Mouse (Mus musculus) stomach, embryonic 15.5 days (tissue): ENCODE data around the gene Tmem115. TPM values are rescaled to one million over a fixed set of nuclear protein-coding genes. Genes with fewer than 3 reads are reported as not detected.
A peak's percentile ranks its signal among the peaks of the same experiment; 100 is the strongest.
"Not testable (repeated sequence)": the region's sequence is repeated elsewhere in the genome, so short reads cannot be mapped to it uniquely, and the experiment has no call there.

Source experiments
- ATAC-seq: fragments of 200-750 bp; cut with Nextera tagmentation; 2 replicates; pipeline ENCODE4 v1.8.0; 2017; ENCODE audit warnings: low read depth, moderate number of reproducible peaks, moderate TSS enrichment; ENCODE audit not compliant: insufficient read depth, low FRiP score
- H3K27ac ChIP-seq: fragments of 300-500 bp; sonication (generic); 2 replicates; pipeline ENCODE4 v1.5.1; 2015; ENCODE audit warnings: mild to moderate bottlenecking, inconsistent platforms
- H3K27me3 ChIP-seq: fragments of 300-500 bp; sonication (generic); replicated peaks from 2 replicates; pipeline ENCODE4 v1.6.1; 2015; ENCODE audit warnings: inconsistent platforms
- H3K36me3 ChIP-seq: fragments of 300-500 bp; sonication (generic); 2 replicates; pipeline ENCODE4 v1.6.1; 2015; ENCODE audit warnings: inconsistent platforms
- H3K4me1 ChIP-seq: fragments of 300-500 bp; sonication (generic); 2 replicates; pipeline ENCODE4 v1.6.1; 2015; ENCODE audit warnings: inconsistent platforms
- H3K4me2 ChIP-seq: fragments of 300-500 bp; sonication (generic); 2 replicates; pipeline ENCODE4 v1.6.1; 2015; ENCODE audit warnings: mild to moderate bottlenecking, inconsistent platforms
- H3K4me3 ChIP-seq: fragments of 300-500 bp; sonication (generic); replicated peaks from 2 replicates; pipeline ENCODE4 v1.5.1; 2015; ENCODE audit warnings: inconsistent platforms
- H3K9ac ChIP-seq: fragments of 300-500 bp; sonication (generic); 2 replicates; pipeline ENCODE4 v1.6.1; 2015; ENCODE audit warnings: inconsistent platforms
- H3K9me3 ChIP-seq: fragments of 300-500 bp; sonication (generic); 2 replicates; pipeline ENCODE4 v1.6.1; 2016; ENCODE audit warnings: inconsistent platforms
- WGBS: fragments of 180-500 bp; shearing (Covaris S2); methylation state at CpG from one replicate; pipeline ENCODE4 v1.1.7; 2015; 5-methylcytosine and 5-hydroxymethylcytosine counted together
- polyA plus RNA-seq: library from polyadenylated mRNA; unstranded; fragments of >200 nt; fragmentation: Nextera tagmentation; extraction: Ambion mirVana; gene quantifications from 2 replicates; pipeline ENCODE4 v1.2.1, GENCODE M21; 2015

The Tmem115 gene
- polyA plus RNA-seq, 1 experiment from 2014 or later = 43.2 TPM

DNA sequence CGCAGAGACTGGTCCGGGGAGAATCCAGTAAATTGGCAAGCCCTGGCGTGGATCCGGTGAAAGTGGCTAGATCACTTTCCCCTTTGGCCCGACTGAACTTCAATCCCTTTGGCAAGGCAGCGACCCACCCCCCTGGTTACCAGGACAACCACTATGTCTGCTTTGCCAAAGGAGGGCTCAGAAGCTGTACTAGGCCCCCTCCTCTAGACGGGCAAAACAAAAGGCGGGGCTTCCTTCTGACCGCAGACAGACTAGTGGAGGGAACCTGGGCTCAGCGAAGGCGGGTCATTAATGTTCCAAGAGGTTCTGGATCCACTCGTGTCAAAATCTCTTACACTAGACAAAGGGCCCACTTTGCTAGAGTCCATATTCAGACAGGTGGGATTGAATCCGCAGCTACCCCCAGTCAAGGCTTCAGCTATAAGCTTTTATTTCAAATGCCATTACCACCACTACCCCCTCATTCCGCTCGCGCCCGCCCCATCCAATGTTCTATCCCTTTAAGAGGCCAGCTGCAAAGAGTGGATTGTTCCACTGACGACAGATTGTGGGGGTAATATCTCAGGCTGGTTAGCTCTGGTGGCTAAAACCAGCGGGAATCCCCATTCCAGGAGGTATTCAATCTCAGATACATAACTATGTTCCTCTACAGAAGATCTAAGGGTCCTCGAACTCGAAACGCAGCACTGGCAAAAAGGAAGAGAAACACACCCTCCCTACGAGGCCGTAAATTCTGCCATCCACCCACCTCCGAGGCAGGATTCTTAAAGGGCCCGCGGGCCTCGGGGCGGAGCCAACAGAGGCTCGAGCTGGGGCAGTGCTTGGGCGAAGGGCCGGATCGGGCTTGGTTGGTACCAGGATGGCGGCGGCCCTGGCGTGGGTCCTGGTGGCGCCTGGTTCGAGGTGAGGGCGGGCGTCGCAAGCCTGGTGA lies 34.9 kb downstream of the Tmem115 start:
- Histone ChIP-seq H3K27ac (peak overlapping the region; percentile 91), H3K4me1 (peaks cover 57% of the 10 kb centered on the region), H3K27me3 (no peaks in the 10 kb centered on the region), H3K9me3 (no peaks in the 10 kb centered on the region), H3K36me3 (peaks cover 25% of the 10 kb centered on the region), H3K4me2 (peak overlapping the region; percentile 74), H3K9ac (peak overlapping the region; percentile 78), H3K4me3 (peak overlapping the region; percentile 85)
- under 1% methylated on average over 41 of the region's 41 CpGs for WGBS
- peak; percentile 79 for ATAC-seq

DNA sequence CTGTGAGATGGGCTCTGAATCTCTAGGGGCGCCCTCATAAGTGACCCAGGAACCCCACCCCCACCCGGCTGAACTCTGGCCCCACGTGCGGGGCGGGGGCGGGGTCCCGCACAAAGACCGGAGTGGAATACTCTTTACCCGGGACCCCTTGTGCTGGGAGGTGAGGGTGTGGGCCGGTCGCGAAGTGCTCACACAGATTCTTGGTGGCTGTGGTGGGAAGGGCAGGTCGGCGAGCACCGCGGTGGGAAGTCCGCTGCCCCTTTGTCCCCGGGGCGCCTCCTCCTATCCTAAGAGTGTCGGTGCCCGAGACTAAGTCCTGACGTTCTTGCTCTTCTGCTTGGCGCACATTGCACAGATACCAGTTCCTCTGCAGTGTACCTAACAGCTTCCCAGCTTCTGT lies 35.5 kb downstream of the Tmem115 start:
- H3K27me3 ChIP-seq = no peaks in the 10 kb centered on the region
- peak; percentile 2; the same call in 1 of the 2 replicates for ATAC-seq
- WGBS = under 1% methylated on average over 23 of the region's 23 CpGs
- peak overlapping the region; percentile 74 for H3K4me2 ChIP-seq
- H3K9ac ChIP-seq = peak overlapping the region; percentile 78
- H3K27ac ChIP-seq = peak overlapping the region; percentile 91
- peak overlapping the region; percentile 85 for H3K4me3 ChIP-seq
- peaks cover 51% of the 10 kb centered on the region for H3K4me1 ChIP-seq
- no peaks in the 10 kb centered on the region for H3K9me3 ChIP-seq
- H3K36me3 ChIP-seq = peaks cover 28% of the 10 kb centered on the region

- Histone ChIP-seq H3K9ac (peak overlapping the region; percentile 78), H3K4me3 (peak overlapping the region; percentile 85), H3K36me3 (peaks cover 26% of the 10 kb centered on the region), H3K9me3 (no peaks in the 10 kb centered on the region), H3K27me3 (no peaks in the 10 kb centered on the region), H3K4me2 (peak overlapping the region; percentile 74), H3K4me1 (peaks cover 49% of the 10 kb centered on the region), H3K27ac (peak overlapping the region; percentile 91)
- ATAC-seq = no peak
- WGBS = 36% methylated on average over 13 of the region's 13 CpGs
Measured at GRCm38 (mm10) chr9:107570016-107570415, 36.3 kb downstream of the Tmem115 start.

DNA sequence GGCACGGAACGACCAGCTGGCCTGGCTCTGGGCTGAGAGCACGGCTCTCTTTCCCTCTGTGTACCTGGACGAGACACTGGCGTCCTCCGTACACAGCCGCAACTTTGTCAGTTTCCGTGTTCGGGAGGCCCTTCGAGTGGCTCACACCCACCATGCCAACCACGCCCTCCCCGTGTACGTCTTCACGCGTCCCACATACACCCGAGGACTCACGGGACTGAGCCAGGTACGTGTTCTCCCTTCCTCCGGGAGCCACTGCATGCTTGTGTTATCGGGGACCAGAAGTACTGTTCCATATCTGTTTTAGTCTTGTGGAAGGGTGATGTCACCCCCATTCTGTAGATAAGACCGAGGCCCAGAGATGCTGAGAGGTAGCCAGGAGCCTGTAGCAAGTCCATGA lies 37.1 kb downstream of the Tmem115 start:
- Histone ChIP-seq H3K9ac (peak overlapping the region; percentile 78; the same call in 1 of the 2 replicates), H3K27me3 (no peaks in the 10 kb centered on the region), H3K36me3 (peaks cover 22% of the 10 kb centered on the region), H3K27ac (peak overlapping the region; percentile 33), H3K4me1 (peaks cover 52% of the 10 kb centered on the region), H3K4me2 (peak overlapping the region; percentile 74), H3K4me3 (peak overlapping the region; percentile 85), H3K9me3 (no peaks in the 10 kb centered on the region)
- WGBS = 69% methylated on average over 21 of the region's 21 CpGs
- ATAC-seq = 0 out of 2 replicates have a peak, but pooled peaks have one; percentile 5

- H3K9ac ChIP-seq = no peak overlapping the region
- H3K27me3 ChIP-seq = no peaks in the 10 kb centered on the region
- H3K4me1 ChIP-seq = peaks cover 54% of the 10 kb centered on the region
- H3K4me2 ChIP-seq = peak overlapping the region; percentile 74
- no peak for ATAC-seq
- H3K9me3 ChIP-seq = no peaks in the 10 kb centered on the region
- peak overlapping the region; percentile 33 for H3K27ac ChIP-seq
- H3K36me3 ChIP-seq = peaks cover 22% of the 10 kb centered on the region
- WGBS = 85% methylated on average over 22 of the region's 22 CpGs
- peak overlapping the region; percentile 85; the same call in 1 of the 2 replicates for H3K4me3 ChIP-seq
Measured at GRCm38 (mm10) chr9:107571534-107572326, 38.0 kb downstream of the Tmem115 start.

DNA sequence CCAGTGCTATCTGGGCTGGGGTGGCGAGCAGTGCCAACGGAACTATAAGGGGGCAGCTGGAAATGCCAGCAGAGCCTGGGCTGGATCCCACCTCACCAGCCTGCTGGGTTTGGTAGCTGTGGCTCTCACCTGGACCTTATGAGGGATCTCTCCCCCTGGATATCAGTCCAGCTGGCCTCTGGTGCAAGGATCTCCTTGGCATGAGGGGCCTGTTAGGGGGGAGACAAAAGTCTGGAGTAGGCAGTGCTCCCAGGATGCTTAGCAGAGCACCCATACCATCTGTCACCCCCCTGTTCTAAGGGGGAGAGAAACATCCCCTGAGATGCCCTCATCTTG lies 38.5 kb downstream of the Tmem115 start:
- no peak for ATAC-seq
- H3K4me1 ChIP-seq = peaks cover 54% of the 10 kb centered on the region
- no peaks in the 10 kb centered on the region for H3K9me3 ChIP-seq
- H3K4me3 ChIP-seq = no peak overlapping the region
- H3K27me3 ChIP-seq = no peaks in the 10 kb centered on the region
- no peak overlapping the region for H3K27ac ChIP-seq
- 92% methylated on average over 2 of the region's 2 CpGs for WGBS
- H3K9ac ChIP-seq = no peak overlapping the region
- no peak overlapping the region for H3K4me2 ChIP-seq
- peaks cover 22% of the 10 kb centered on the region for H3K36me3 ChIP-seq

DNA sequence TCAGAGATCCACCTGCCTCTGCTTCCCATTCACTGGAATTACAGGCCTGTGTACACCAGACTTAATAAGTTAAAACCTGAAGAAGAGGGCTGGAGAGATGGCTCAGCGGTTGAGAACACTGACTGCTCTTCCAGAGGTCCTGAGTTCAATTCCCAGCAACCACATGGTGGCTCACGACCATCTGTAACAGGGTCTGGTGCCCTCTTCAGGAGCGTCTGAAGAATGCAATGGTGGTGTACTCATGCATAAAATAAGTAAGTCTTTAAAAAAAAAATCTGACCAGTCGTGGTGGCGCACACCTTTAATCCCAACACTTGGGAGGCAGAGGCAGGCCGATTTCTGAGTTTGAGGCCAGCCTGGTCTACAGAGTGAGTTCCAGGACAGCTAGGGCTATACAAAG lies 40.0 kb downstream of the Tmem115 start:
- Histone ChIP-seq H3K36me3 (peaks cover 22% of the 10 kb centered on the region), H3K4me1 (peaks cover 47% of the 10 kb centered on the region)
- not testable (repeated sequence) for H3K9me3 ChIP-seq, ATAC-seq, H3K27me3 ChIP-seq, H3K27ac ChIP-seq, H3K4me3 ChIP-seq, H3K9ac ChIP-seq, H3K4me2 ChIP-seq
- 81% methylated on average over 6 of the region's 6 CpGs for WGBS

- no peaks in the 10 kb centered on the region for H3K9me3 ChIP-seq
- peaks cover 49% of the 10 kb centered on the region for H3K4me1 ChIP-seq
- peaks cover 22% of the 10 kb centered on the region for H3K36me3 ChIP-seq
- peak; percentile 55 for ATAC-seq
- H3K27me3 ChIP-seq = no peaks in the 10 kb centered on the region
- 60% methylated on average over 14 of the region's 14 CpGs for WGBS
- no peak overlapping the region for H3K4me3 ChIP-seq
- H3K4me2 ChIP-seq = peak overlapping the region; percentile 74
- peak overlapping the region; percentile 89 for H3K27ac ChIP-seq
- H3K9ac ChIP-seq = no peak overlapping the region
Measured at GRCm38 (mm10) chr9:107575579-107576356, 42.0 kb downstream of the Tmem115 start.

DNA sequence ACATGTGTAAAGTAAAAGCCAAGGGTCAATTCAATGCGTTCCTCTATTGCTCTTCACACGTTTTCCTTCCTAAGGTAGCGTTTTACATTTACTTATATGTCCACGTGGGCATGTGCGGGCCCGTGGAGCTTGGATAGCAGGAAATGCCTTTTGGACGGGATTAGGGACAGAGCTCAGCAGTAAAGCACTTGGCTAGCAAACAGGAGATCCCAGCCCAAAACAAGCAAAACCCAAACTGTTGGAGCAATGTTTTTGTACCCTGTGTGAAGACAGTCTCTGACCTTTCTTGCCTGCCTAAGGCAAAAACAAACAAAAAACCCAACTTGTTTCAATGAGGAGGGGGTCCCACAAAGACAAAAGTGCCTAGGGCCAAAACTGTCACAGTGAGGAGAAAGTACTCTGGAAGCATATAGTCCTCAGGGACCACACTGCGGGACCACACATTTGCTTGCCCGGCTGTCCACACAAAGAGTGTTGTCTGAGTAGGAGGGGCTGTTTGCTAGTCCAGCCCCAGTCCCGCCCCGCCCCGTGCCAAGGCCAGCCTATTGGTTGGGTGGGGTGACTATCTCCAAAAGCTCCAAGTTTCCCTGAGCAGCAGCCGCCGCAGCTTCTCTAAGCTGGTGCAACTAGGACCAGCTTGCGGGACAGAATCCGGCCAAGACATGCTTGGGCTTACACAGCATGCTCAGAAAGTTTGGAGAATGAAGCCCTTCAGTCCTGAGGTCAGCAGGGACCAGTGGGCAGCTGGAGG lies 42.8 kb downstream of the Tmem115 start, which contains the start of gene Hyal1:
Gene Hyal1, plus strand, starts transcription at position 571 of the 751 bp plus-strand sequence.
- H3K4me1 ChIP-seq = peaks cover 44% of the 10 kb centered on the region
- peak within 1 kb of the TSS; percentile 41 for H3K4me3 ChIP-seq
- peak; percentile 67 for ATAC-seq
- peak within 1 kb of the TSS; percentile 89 for H3K27ac ChIP-seq
- no peaks in the 10 kb centered on the region for H3K27me3 ChIP-seq
- H3K9ac ChIP-seq = peak within 1 kb of the TSS; percentile 31; the same call in 1 of the 2 replicates
- no peaks in the 10 kb centered on the region for H3K9me3 ChIP-seq
- peaks cover 20% of the 10 kb centered on the region for H3K36me3 ChIP-seq
- peak within 1 kb of the TSS; percentile 74 for H3K4me2 ChIP-seq
- WGBS = 14% methylated on average over 16 of the region's 16 CpGs

DNA sequence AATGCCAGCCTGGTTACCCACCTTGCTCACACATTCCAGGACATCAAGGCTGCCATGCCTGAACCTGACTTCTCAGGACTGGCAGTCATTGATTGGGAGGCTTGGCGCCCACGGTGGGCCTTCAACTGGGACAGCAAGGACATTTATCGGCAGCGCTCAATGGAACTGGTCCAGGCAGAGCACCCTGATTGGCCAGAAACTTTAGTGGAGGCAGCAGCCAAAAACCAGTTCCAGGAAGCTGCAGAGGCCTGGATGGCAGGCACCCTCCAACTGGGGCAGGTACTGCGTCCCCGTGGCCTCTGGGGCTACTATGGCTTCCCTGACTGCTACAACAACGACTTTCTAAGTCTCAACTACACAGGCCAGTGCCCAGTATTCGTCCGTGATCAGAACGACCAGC lies 44.1 kb downstream of the Tmem115 start:
- peaks cover 11% of the 10 kb centered on the region; the same call in 1 of the 2 replicates for H3K36me3 ChIP-seq
- no peak overlapping the region for H3K27ac ChIP-seq
- H3K27me3 ChIP-seq = no peaks in the 10 kb centered on the region
- no peak overlapping the region for H3K4me3 ChIP-seq
- H3K9ac ChIP-seq = no peak overlapping the region
- whole genome bisulfite sequencing = 86% methylated on average over 10 of the region's 10 CpGs
- H3K9me3 ChIP-seq = no peaks in the 10 kb centered on the region
- H3K4me2 ChIP-seq = peak overlapping the region; percentile 74; the same call in 1 of the 2 replicates
- H3K4me1 ChIP-seq = peaks cover 46% of the 10 kb centered on the region
- no peak for ATAC-seq
